Mouse (Mus musculus) kidney, embryonic 14.5 days (tissue): ENCODE data around the gene Dolpp1. TPM values are rescaled to one million over a fixed set of nuclear protein-coding genes. Genes with fewer than 3 reads are reported as not detected.
"Not testable (repeated sequence)": the region's sequence is repeated elsewhere in the genome, so short reads cannot be mapped to it uniquely, and the experiment has no call there.

Experiments
- ATAC-seq: fragments of 200-750 bp; cut with Nextera tagmentation; 2 replicates; pipeline ENCODE4 v1.8.0; 2017; ENCODE audit warnings: moderate number of reproducible peaks, mild to moderate bottlenecking, moderate TSS enrichment, moderate library complexity; ENCODE audit not compliant: low FRiP score, low TSS enrichment
- H3K27ac ChIP-seq: fragments of 300-500 bp; sonication (generic); 2 replicates; pipeline ENCODE4 v1.5.1; 2014; ENCODE audit warnings: low read depth, mild to moderate bottlenecking, low read length, moderate library complexity, mixed read lengths
- H3K27me3 ChIP-seq: fragments of 300-500 bp; sonication (generic); 2 replicates; pipeline ENCODE4 v1.6.1; 2014; ENCODE audit warnings: mild to moderate bottlenecking, low read length; ENCODE audit not compliant: control insufficient read depth, insufficient read depth
- H3K36me3 ChIP-seq: fragments of 300-500 bp; sonication (generic); 2 replicates; pipeline ENCODE4 v1.6.1; 2014; ENCODE audit warnings: low read length, mixed read lengths; ENCODE audit not compliant: control insufficient read depth, insufficient read depth
- H3K4me1 ChIP-seq: fragments of 300-500 bp; sonication (generic); 2 replicates; pipeline ENCODE4 v1.6.1; 2014; ENCODE audit warnings: low read length, mixed read lengths; ENCODE audit not compliant: control insufficient read depth, insufficient read depth
- H3K4me2 ChIP-seq: fragments of 300-500 bp; sonication (generic); replicated peaks from 2 replicates; pipeline ENCODE4 v1.6.1; 2014; ENCODE audit warnings: low read depth, mild to moderate bottlenecking, low read length
- H3K4me3 ChIP-seq: fragments of 300-500 bp; sonication (generic); 2 replicates; pipeline ENCODE4 v1.5.1; 2014; ENCODE audit warnings: mild to moderate bottlenecking, low read length
- H3K9ac ChIP-seq: fragments of 300-500 bp; sonication (generic); 2 replicates; pipeline ENCODE4 v1.6.1; 2014; ENCODE audit warnings: low read depth, mild to moderate bottlenecking, low read length, moderate library complexity
- H3K9me3 ChIP-seq: fragments of 300-500 bp; sonication (generic); 2 replicates; pipeline ENCODE4 v1.6.1; 2016; ENCODE audit warnings: low read length; ENCODE audit not compliant: control insufficient read depth
- WGBS: fragments of 180-500 bp; shearing (Covaris S2); extraction: QIAGEN DNeasy Blood & Tissue Kit; methylation state at CpG from one replicate; pipeline ENCODE4 v1.1.7; 2014; 5-methylcytosine and 5-hydroxymethylcytosine counted together
- polyA plus RNA-seq: library from polyadenylated mRNA; unstranded; fragments of >200 nt; fragmentation: Nextera tagmentation; extraction: Ambion mirVana; gene quantifications from 2 replicates; pipeline ENCODE4 v1.2.1, GENCODE M21; 2014

Dolpp1 gene
- polyA plus RNA-seq, 1 experiment from 2014 or later: 34.7 TPM

DNA sequence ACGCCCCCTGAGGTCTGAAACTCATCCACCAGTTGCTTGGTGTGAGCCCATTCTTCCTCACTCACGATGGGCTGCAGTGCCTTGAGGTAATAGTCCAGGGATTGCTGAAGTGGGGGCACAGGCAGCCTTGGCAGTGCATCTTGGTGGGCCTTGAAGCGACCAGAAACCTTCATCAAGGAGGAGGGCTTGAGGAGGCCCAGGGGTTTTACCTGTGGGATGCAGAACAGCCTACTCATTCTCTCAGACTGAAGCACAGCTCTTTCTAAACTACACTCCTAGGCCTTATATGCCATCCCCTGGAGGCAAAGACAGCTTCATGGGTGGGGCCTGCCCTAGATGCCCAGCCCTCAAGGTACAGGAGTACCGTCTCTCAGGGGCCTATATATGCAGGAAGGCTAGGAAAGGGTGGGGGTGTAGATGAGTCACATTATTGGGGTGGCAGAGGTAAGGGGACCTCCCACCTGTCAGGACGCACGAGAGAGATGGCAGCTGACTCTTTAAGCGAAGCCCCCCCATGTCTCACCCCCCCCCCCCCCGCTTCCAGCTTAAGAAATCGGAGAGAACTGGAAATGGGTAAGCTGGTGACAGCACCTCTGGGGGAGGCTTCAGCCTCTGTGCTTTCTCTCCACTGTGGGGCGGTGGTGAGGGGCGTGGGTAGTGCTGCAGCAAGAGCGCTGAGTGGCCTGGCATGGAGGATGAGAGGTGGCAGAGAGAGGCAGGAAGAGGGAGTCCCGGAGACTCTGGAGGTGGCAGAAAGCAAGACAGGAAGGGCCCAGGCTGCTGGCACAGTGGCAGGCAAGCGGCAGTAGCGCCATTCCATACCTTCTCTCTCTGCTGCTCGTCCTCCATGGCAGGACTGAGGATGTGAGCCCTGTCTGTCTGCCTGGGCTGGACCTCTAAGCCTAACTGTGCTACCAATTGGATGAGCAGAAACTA lies 21.3 kb downstream of the Dolpp1 start:
- H3K36me3 ChIP-seq: peaks cover 19% of the 10 kb centered on the region; the same call in 1 of the 2 replicates
- no peak overlapping the region for H3K9ac ChIP-seq
- H3K4me1 ChIP-seq: peaks cover 14% of the 10 kb centered on the region
- 82% methylated on average over 16 of the region's 16 CpGs for WGBS
- no peak overlapping the region for H3K4me3 ChIP-seq
- H3K4me2 ChIP-seq: no peak overlapping the region
- no peaks in the 10 kb centered on the region for H3K9me3 ChIP-seq
- no peak overlapping the region for H3K27ac ChIP-seq
- ATAC-seq: no peak
- no peaks in the 10 kb centered on the region for H3K27me3 ChIP-seq

DNA sequence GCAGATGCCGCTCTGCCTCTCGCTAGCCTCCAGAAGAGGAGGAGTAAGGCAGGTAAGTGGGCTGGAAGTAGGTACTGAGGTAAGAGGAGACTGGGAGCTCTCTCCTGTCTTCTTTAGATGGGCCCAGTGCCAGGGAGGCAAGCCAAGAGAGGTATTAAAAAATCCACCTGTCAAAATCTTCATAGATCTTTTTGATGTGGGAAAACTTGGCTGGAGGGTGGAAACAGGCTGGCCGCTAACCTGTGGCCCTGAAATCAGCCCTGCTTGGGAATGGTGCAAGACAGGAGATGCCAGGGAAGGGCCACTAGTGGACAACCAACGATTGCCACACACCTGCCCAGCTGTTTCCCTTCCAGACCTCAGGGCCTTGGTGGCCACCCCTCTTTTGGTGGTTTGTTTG lies 22.0 kb downstream of the Dolpp1 start:
- peaks cover 22% of the 10 kb centered on the region for H3K4me1 ChIP-seq
- no peak overlapping the region for H3K27ac ChIP-seq
- peak overlapping the region; percentile 64; the same call in 1 of the 2 replicates for H3K4me3 ChIP-seq
- ATAC-seq: no peak
- 92% methylated on average over 4 of the region's 4 CpGs for WGBS
- peaks cover 12% of the 10 kb centered on the region; the same call in 1 of the 2 replicates for H3K36me3 ChIP-seq
- no peak overlapping the region for H3K4me2 ChIP-seq
- no peaks in the 10 kb centered on the region for H3K27me3 ChIP-seq
- no peaks in the 10 kb centered on the region for H3K9me3 ChIP-seq
- no peak overlapping the region for H3K9ac ChIP-seq

- peak overlapping the region; percentile 96; the same call in 1 of the 2 replicates for H3K9ac ChIP-seq
- H3K4me1 ChIP-seq: peaks cover 28% of the 10 kb centered on the region
- H3K4me2 ChIP-seq: peak overlapping the region; percentile 82
- H3K27me3 ChIP-seq: no peaks in the 10 kb centered on the region
- no peak overlapping the region for H3K27ac ChIP-seq
- ATAC-seq: peak; percentile 2; the same call in 1 of the 2 replicates
- 48% methylated on average over 5 of the region's 5 CpGs for WGBS
- peaks cover 9% of the 10 kb centered on the region; the same call in 1 of the 2 replicates for H3K36me3 ChIP-seq
- H3K9me3 ChIP-seq: no peaks in the 10 kb centered on the region
- peak overlapping the region; percentile 64 for H3K4me3 ChIP-seq
Measured at GRCm38 (mm10) chr2:30414681-30415080, 22.6 kb downstream of the Dolpp1 start.

GRCm38 (mm10) chr2:30415157-30415935 lies 23.3 kb downstream of the Dolpp1 start, which contains the start of gene Crat:
Crat (minus strand) TSS chr2:30415813.
- Histone ChIP-seq H3K27me3 (no peaks in the 10 kb centered on the region), H3K4me2 (peak within 1 kb of the TSS; percentile 82), H3K36me3 (peaks cover 5% of the 10 kb centered on the region; the same call in 1 of the 2 replicates), H3K4me1 (peaks cover 29% of the 10 kb centered on the region), H3K27ac (peak within 1 kb of the TSS; percentile 93), H3K4me3 (peak within 1 kb of the TSS; percentile 64), H3K9me3 (no peaks in the 10 kb centered on the region), H3K9ac (peak within 1 kb of the TSS; percentile 96)
- WGBS: under 1% methylated on average over 56 of the region's 58 CpGs
- ATAC-seq: peak; percentile 91

- peak within 1 kb of the TSS; percentile 64 for H3K4me3 ChIP-seq
- H3K4me2 ChIP-seq: peak within 1 kb of the TSS; percentile 82
- WGBS: under 1% methylated on average over 63 of the region's 67 CpGs
- peak within 1 kb of the TSS; percentile 96 for H3K9ac ChIP-seq
- no peaks in the 10 kb centered on the region for H3K9me3 ChIP-seq
- peaks cover 29% of the 10 kb centered on the region for H3K4me1 ChIP-seq
- peaks cover 4% of the 10 kb centered on the region; the same call in 1 of the 2 replicates for H3K36me3 ChIP-seq
- ATAC-seq: peak; percentile 87
- peak within 1 kb of the TSS; percentile 93 for H3K27ac ChIP-seq
- no peaks in the 10 kb centered on the region for H3K27me3 ChIP-seq
Measured at GRCm38 (mm10) chr2:30415936-30416648, 24.0 kb downstream of the Dolpp1 start, which contains the start of gene Ptpa. Ptpa (plus strand) TSS chr2:30416039.

DNA sequence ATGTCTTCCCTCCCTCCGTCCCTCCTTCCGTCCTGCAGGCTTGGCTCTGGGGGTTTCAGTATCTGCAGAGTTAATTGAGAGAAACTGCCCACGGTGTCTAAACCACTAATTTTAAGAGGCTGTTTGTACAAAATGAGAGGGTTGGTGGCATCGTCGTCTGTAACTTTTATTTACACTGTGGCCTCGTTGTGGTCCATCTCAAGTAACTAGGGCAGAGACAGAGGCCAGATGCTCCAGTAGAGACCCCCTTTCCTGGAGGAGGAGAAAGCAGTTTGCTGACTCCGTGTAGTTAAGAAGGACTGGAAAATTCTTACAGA lies 24.6 kb downstream of the Dolpp1 start:
- no peak for ATAC-seq
- H3K9me3 ChIP-seq: no peaks in the 10 kb centered on the region
- H3K27me3 ChIP-seq: no peaks in the 10 kb centered on the region
- H3K36me3 ChIP-seq: peaks cover 4% of the 10 kb centered on the region; the same call in 1 of the 2 replicates
- peak overlapping the region; percentile 82 for H3K4me2 ChIP-seq
- H3K4me1 ChIP-seq: peaks cover 29% of the 10 kb centered on the region
- WGBS: 0% methylated on average over 7 of the region's 7 CpGs
- H3K9ac ChIP-seq: peak overlapping the region; percentile 96
- H3K27ac ChIP-seq: peak overlapping the region; percentile 93
- H3K4me3 ChIP-seq: peak overlapping the region; percentile 64

DNA sequence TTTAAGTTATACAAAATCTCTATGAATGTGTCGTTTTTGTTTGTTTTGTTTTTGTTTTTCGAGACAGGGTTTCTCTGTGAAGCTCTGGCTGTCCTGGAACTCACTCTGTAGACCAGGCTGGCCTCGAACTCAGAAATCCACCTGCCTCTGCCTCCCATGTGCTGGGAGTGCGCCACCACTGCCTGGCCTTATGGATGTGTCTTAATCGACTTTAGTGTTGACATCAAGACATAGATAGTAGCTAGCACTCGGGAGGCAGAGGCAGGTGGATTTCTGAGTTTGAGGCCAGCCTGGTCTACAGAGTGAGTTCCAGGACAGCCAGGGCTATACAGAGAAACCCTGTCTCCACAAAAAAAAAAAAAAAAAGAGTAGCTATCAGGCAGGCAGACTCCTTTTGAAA lies 25.1 kb downstream of the Dolpp1 start:
- not testable (repeated sequence) for ATAC-seq, H3K36me3 ChIP-seq, H3K27ac ChIP-seq, H3K27me3 ChIP-seq, H3K9me3 ChIP-seq
- Histone ChIP-seq H3K4me1 (peaks cover 29% of the 10 kb centered on the region), H3K4me3 (peak overlapping the region; percentile 64; the same call in 1 of the 2 replicates), H3K9ac (peak overlapping the region; percentile 96; the same call in 1 of the 2 replicates), H3K4me2 (peak overlapping the region; percentile 82; the same call in 1 of the 2 replicates)
- WGBS: 81% methylated on average over 6 of the region's 6 CpGs

- H3K9ac ChIP-seq: no peak overlapping the region
- no peak overlapping the region for H3K27ac ChIP-seq
- 0 out of 2 replicates have a peak overlapping the region, but pooled peaks have one; percentile 29 for H3K4me2 ChIP-seq
- H3K9me3 ChIP-seq: no peaks in the 10 kb centered on the region
- H3K4me1 ChIP-seq: peaks cover 29% of the 10 kb centered on the region
- no peak for ATAC-seq
- no peaks in the 10 kb centered on the region for H3K27me3 ChIP-seq
- no peak overlapping the region for H3K4me3 ChIP-seq
- H3K36me3 ChIP-seq: no peaks in the 10 kb centered on the region
- WGBS: 71% methylated on average over 5 of the region's 5 CpGs
Measured at GRCm38 (mm10) chr2:30417595-30418165, 25.6 kb downstream of the Dolpp1 start.
